Mouse (Mus musculus) splenic B cell, adult 2 months (primary cell): ENCODE measurements around the gene Fam131a.

ENCODE experiments used
- DNase-seq: peaks from one replicate; pipeline ENCODE4 v3.0.0-alpha.2; 2011; ENCODE audit warnings: low read depth, low spot score
- H3K27me3 ChIP-seq: 2 replicates; pipeline ENCODE4 v1.6.1; 2012; ENCODE audit warnings: mild to moderate bottlenecking, low read length, moderate library complexity, mixed read lengths; ENCODE audit not compliant: control insufficient read depth, poor library complexity, insufficient read depth, severe bottlenecking
- H3K36me3 ChIP-seq: 2 replicates; pipeline ENCODE4 v1.6.1; 2012; ENCODE audit warnings: mild to moderate bottlenecking, low read length, moderate library complexity, mixed read lengths; ENCODE audit not compliant: control insufficient read depth, poor library complexity, insufficient read depth, severe bottlenecking

The Fam131a gene

DNA sequence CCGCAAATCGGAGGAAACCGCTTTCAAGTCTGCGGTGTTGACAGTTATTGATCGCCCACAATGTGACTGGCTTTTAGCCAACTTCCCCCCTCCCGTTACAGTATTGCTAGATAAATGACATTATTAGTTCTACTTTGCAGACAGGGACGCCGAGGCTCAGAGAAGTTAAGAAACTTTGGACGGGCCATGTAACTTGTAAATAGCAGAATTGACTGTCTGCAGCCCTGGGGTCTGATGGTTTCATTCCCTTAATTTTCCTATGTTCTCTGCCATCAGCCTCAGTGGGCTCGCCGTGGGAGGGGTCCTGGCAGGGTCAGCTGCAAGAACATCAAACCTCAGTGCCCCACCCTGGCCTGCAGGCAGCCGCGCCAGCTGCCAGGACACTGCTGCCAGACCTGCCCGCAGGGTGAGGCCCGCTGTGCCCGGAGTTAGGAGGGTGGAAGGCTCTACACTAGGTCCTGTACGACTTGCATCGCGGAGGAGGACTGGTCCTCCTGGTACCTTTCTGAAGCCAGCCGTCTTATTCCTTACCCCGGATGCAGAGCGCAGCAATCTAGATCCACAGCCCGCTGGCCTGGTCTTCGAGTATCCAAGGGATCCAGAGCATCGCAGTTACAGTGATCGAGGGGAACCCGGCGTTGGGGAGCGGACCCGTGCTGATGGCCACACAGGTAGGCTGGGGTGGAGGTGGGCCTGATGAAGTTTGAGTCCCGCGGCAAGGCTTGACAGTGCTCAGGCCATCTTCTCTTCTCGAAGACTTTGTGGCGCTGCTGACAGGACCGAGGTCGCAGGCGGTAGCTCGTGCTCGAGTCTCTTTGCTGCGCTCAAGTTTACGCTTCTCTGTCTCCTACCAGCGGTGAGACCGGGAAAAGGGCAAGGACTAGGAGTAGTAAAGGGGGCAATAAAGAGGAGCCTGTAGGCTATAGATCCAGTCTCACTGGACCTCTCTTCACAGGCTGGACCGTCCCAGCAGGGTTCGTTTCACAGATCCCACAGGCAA is 41.0 kb downstream of the Fam131a start, which contains the start of gene Thpo:
Thpo (minus strand) TSS at position 781 of the 1,000 bp plus-strand sequence.
- peaks cover 2% of the 10 kb centered on the region for H3K27me3 ChIP-seq
- no peak for DNase-seq
- H3K36me3 ChIP-seq: no peaks in the 10 kb centered on the region

GRCm38 (mm10) chr16:20735651-20736050 is 42.6 kb downstream of the Fam131a start:
- no peak for DNase-seq
- H3K27me3 ChIP-seq: peaks cover 2% of the 10 kb centered on the region

DNA sequence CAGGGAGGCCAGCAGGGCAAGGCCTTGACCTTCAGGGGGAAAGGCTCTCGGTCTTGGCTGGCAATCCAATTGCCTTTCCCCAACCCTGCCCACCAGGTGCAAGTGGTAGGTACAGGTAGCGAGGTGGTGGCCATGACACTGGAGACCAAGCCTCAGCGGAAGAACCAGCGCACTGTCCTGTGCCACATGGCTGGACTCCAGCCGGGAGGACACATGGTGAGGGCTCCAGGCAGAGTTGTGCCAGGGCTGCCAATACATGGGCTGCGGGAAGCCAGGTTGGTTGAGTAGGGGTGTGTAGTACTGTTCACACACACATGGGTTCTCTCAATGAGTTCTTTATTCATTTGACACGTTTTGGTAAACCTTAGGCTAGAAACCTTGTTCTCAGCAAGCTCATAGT is 43.1 kb downstream of the Fam131a start:
- DNase-seq: no peak

More at GRCm38 (mm10) chr16:20735651-20736050, 42.6 kb downstream of the Fam131a start:
- no peaks in the 10 kb centered on the region for H3K36me3 ChIP-seq

GRCm38 (mm10) chr16:20736823-20737222 is 43.8 kb downstream of the Fam131a start:
- H3K27me3 ChIP-seq: peaks cover 2% of the 10 kb centered on the region
- no peak for DNase-seq
- no peaks in the 10 kb centered on the region for H3K36me3 ChIP-seq

More for the DNA sequence above, 43.1 kb downstream of the Fam131a start:
- Histone ChIP-seq H3K36me3 (no peaks in the 10 kb centered on the region), H3K27me3 (peaks cover 2% of the 10 kb centered on the region)

DNA sequence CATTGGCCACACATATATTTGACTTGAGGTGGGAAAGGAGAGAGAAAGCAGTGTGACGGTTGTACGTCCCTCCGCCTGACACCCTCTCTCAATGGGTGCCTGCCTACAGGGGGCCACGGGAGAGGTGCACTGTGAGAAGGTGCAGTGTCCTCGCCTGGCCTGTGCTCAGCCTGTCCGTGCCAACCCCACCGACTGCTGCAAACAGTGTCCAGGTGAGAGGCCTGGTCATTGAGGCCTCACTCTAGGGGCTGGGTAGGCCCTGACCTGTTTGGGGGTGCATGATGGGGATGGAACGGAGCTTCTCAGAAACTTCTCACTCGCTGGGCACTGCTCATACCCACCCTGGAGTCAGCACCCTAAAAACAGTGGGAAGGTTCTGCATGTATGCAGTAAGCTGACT is 46.8 kb downstream of the Fam131a start:
- Histone ChIP-seq H3K27me3 (no peaks in the 10 kb centered on the region), H3K36me3 (no peaks in the 10 kb centered on the region)
- no peak for DNase-seq

DNA sequence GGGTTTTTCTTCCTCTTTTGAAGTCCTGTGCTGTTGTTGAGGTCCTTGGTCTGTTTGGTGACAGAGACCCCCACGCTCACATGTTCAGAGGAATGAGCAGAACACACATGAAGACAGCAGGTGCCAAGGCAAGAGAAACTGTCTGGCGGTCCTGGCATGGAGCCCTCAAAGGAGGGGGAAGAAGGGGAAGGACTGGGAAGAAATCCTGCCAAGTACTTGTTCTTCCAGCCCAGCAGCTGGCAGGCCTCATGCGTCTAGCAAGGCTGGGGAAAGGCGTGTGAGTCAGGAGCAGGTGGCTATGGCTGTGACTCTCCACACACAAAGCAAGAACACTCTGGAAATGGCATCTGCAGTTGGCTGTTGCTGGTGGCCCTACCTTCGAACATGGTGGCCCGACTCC is 53.6 kb downstream of the Fam131a start:
- Histone ChIP-seq H3K27me3 (peaks cover 2% of the 10 kb centered on the region; the same call in 1 of the 2 replicates), H3K36me3 (no peaks in the 10 kb centered on the region)
- no peak for DNase-seq

- H3K36me3 ChIP-seq: no peaks in the 10 kb centered on the region
- H3K27me3 ChIP-seq: peaks cover 2% of the 10 kb centered on the region; the same call in 1 of the 2 replicates
- no peak for DNase-seq
These were observed 57.5 kb downstream of the Fam131a start for GRCm38 (mm10) chr16:20750518-20750917.
